Mouse (Mus musculus) hindbrain, embryonic 11.5 days (tissue): ENCODE results near the gene Fam57b. TPM values are rescaled to one million over a fixed set of nuclear protein-coding genes. Genes with fewer than 3 reads are reported as not detected.

Experiments used
- ATAC-seq: fragments of 200-750 bp; cut with Nextera tagmentation; 2 replicates; pipeline ENCODE4 v1.8.0; 2017; ENCODE audit warnings: mild to moderate bottlenecking, moderate TSS enrichment, moderate library complexity; ENCODE audit not compliant: low FRiP score
- DNase-seq: peaks from one replicate; pipeline ENCODE4 v3.0.0-alpha.2; 2015; ENCODE audit warnings: low spot score
- H3K27ac ChIP-seq: fragments of 300-500 bp; sonication (generic); 2 replicates; pipeline ENCODE4 v1.5.1; 2014; ENCODE audit warnings: mild to moderate bottlenecking, low read depth, low read length
- H3K27me3 ChIP-seq: fragments of 300-500 bp; sonication (generic); 2 replicates; pipeline ENCODE4 v1.6.1; 2014; ENCODE audit warnings: mild to moderate bottlenecking, low read length, moderate library complexity, mixed read lengths; ENCODE audit not compliant: control insufficient read depth, insufficient read depth
- H3K36me3 ChIP-seq: fragments of 300-500 bp; sonication (generic); 2 replicates; pipeline ENCODE4 v1.6.1; 2014; ENCODE audit warnings: mild to moderate bottlenecking, low read length, moderate library complexity, mixed read lengths; ENCODE audit not compliant: control insufficient read depth, insufficient read depth
- H3K4me1 ChIP-seq: fragments of 300-500 bp; sonication (generic); replicated peaks from 2 replicates; pipeline ENCODE4 v1.6.1; 2014; ENCODE audit warnings: low read length, mixed read lengths; ENCODE audit not compliant: control insufficient read depth, insufficient read depth
- H3K4me2 ChIP-seq: fragments of 300-500 bp; sonication (generic); replicated peaks from 2 replicates; pipeline ENCODE4 v1.6.1; 2014; ENCODE audit warnings: mild to moderate bottlenecking, low read depth, low read length
- H3K4me3 ChIP-seq: fragments of 300-500 bp; sonication (generic); 2 replicates; pipeline ENCODE4 v1.5.1; 2014; ENCODE audit warnings: low read depth, low read length
- H3K9ac ChIP-seq: fragments of 300-500 bp; sonication (generic); 2 replicates; pipeline ENCODE4 v1.6.1; 2014; ENCODE audit warnings: low read depth, low read length
- H3K9me3 ChIP-seq: fragments of 300-500 bp; sonication (generic); 2 replicates; pipeline ENCODE4 v1.6.1; 2016; ENCODE audit warnings: low read length; ENCODE audit not compliant: control insufficient read depth
- WGBS: fragments of 180-500 bp; shearing (Covaris S2); extraction: QIAGEN DNeasy Blood & Tissue Kit; methylation state at CpG from one replicate; pipeline ENCODE4 v1.1.7; 2014; 5-methylcytosine and 5-hydroxymethylcytosine counted together
- polyA plus RNA-seq: library from polyadenylated mRNA; unstranded; fragments of >200 nt; fragmentation: Nextera tagmentation; extraction: Ambion mirVana; gene quantifications from 2 replicates; pipeline ENCODE4 v1.2.1, GENCODE M21; 2014

The Fam57b gene
- polyA plus RNA-seq, 1 experiment from 2014 or later, result 16.3 TPM

- H3K4me1 ChIP-seq, result peaks cover 4% of the 10 kb centered on the region; the same call in 1 of the 2 replicates
- no peak overlapping the region for H3K4me3 ChIP-seq
- no peak for DNase-seq
These were observed 15.7 kb upstream of the Fam57b start for GRCm38 (mm10) chr7:126781661-126782370.

GRCm38 (mm10) chr7:126782693-126783092 lies 14.8 kb upstream of the Fam57b start:
- no peak overlapping the region for H3K4me3 ChIP-seq
- H3K9ac ChIP-seq, result no peak overlapping the region
- peaks cover 8% of the 10 kb centered on the region; the same call in 1 of the 2 replicates for H3K36me3 ChIP-seq
- H3K4me2 ChIP-seq, result no peak overlapping the region
- no peak for ATAC-seq
- no peaks in the 10 kb centered on the region for H3K27me3 ChIP-seq
- no peak overlapping the region for H3K27ac ChIP-seq
- H3K4me1 ChIP-seq, result peaks cover 2% of the 10 kb centered on the region; the same call in 1 of the 2 replicates
- no peak for DNase-seq
- H3K9me3 ChIP-seq, result no peaks in the 10 kb centered on the region
- 90% methylated on average over 13 of the region's 13 CpGs for WGBS

More at GRCm38 (mm10) chr7:126781661-126782370, 15.7 kb upstream of the Fam57b start:
- H3K9me3 ChIP-seq, result no peaks in the 10 kb centered on the region
- peaks cover 7% of the 10 kb centered on the region; the same call in 1 of the 2 replicates for H3K36me3 ChIP-seq
- H3K4me2 ChIP-seq, result peak overlapping the region; percentile 92
- 34% methylated on average over 11 of the region's 11 CpGs for WGBS
- H3K9ac ChIP-seq, result no peak overlapping the region; the same call in 1 of the 2 replicates
- no peak overlapping the region for H3K27ac ChIP-seq
- no peaks in the 10 kb centered on the region for H3K27me3 ChIP-seq
- no peak for ATAC-seq

GRCm38 (mm10) chr7:126784469-126784868 lies 13.0 kb upstream of the Fam57b start:
- Histone ChIP-seq H3K27ac (no peak overlapping the region), H3K27me3 (no peaks in the 10 kb centered on the region), H3K4me1 (no peaks in the 10 kb centered on the region; the same call in 1 of the 2 replicates), H3K4me3 (no peak overlapping the region), H3K9ac (no peak overlapping the region), H3K36me3 (peaks cover 11% of the 10 kb centered on the region; the same call in 1 of the 2 replicates), H3K4me2 (no peak overlapping the region), H3K9me3 (no peaks in the 10 kb centered on the region)
- ATAC-seq (no peak), DNase-seq (no peak)
- 89% methylated on average over 7 of the region's 7 CpGs for WGBS

GRCm38 (mm10) chr7:126785056-126785455 lies 12.4 kb upstream of the Fam57b start:
- Histone ChIP-seq H3K9ac (no peak overlapping the region), H3K27me3 (no peaks in the 10 kb centered on the region), H3K9me3 (no peaks in the 10 kb centered on the region), H3K36me3 (peaks cover 15% of the 10 kb centered on the region; the same call in 1 of the 2 replicates), H3K4me1 (no peaks in the 10 kb centered on the region), H3K4me3 (no peak overlapping the region), H3K27ac (no peak overlapping the region), H3K4me2 (no peak overlapping the region)
- ATAC-seq (no peak), DNase-seq (no peak)
- WGBS, result 78% methylated on average over 4 of the region's 4 CpGs

GRCm38 (mm10) chr7:126786142-126786541 lies 11.3 kb upstream of the Fam57b start:
- no peak overlapping the region for H3K4me3 ChIP-seq
- no peak for DNase-seq

GRCm38 (mm10) chr7:126789141-126789540 lies 8.3 kb upstream of the Fam57b start:
- H3K36me3 ChIP-seq, result peaks cover 15% of the 10 kb centered on the region; the same call in 1 of the 2 replicates

More at GRCm38 (mm10) chr7:126786142-126786541, 11.3 kb upstream of the Fam57b start:
- H3K4me1 ChIP-seq, result peaks cover 5% of the 10 kb centered on the region
- no peaks in the 10 kb centered on the region for H3K9me3 ChIP-seq
- no peak for ATAC-seq
- no peaks in the 10 kb centered on the region for H3K27me3 ChIP-seq
- H3K27ac ChIP-seq, result no peak overlapping the region
- no peak overlapping the region for H3K9ac ChIP-seq
- no peak overlapping the region for H3K4me2 ChIP-seq
- peaks cover 15% of the 10 kb centered on the region; the same call in 1 of the 2 replicates for H3K36me3 ChIP-seq
- WGBS, result 92% methylated on average over 14 of the region's 14 CpGs

GRCm38 (mm10) chr7:126791851-126792720 lies 5.4 kb upstream of the Fam57b start, which contains the start of gene Ppp4c:
TSS of gene Ppp4c (minus strand) at chr7:126792496.
- DNase-seq (peak; percentile 99), ATAC-seq (peak; percentile 89)
- under 1% methylated on average over 68 of the region's 83 CpGs for WGBS
- H3K4me3 ChIP-seq, result peak within 1 kb of the TSS; percentile 96
- H3K9ac ChIP-seq, result peak within 1 kb of the TSS; percentile 97
- peaks cover 7% of the 10 kb centered on the region for H3K4me1 ChIP-seq
- H3K36me3 ChIP-seq, result peaks cover 11% of the 10 kb centered on the region; the same call in 1 of the 2 replicates
- peak within 1 kb of the TSS; percentile 96 for H3K27ac ChIP-seq
- H3K9me3 ChIP-seq, result no peaks in the 10 kb centered on the region
- H3K27me3 ChIP-seq, result no peaks in the 10 kb centered on the region
- H3K4me2 ChIP-seq, result peak within 1 kb of the TSS; percentile 80

More at GRCm38 (mm10) chr7:126789141-126789540, 8.3 kb upstream of the Fam57b start:
- Histone ChIP-seq H3K4me1 (peaks cover 5% of the 10 kb centered on the region), H3K27ac (no peak overlapping the region), H3K27me3 (no peaks in the 10 kb centered on the region), H3K4me2 (no peak overlapping the region), H3K4me3 (no peak overlapping the region), H3K9ac (no peak overlapping the region), H3K9me3 (no peaks in the 10 kb centered on the region)
- DNase-seq, result no peak
- no peak for ATAC-seq
- 90% methylated on average over 4 of the region's 4 CpGs for WGBS

GRCm38 (mm10) chr7:126792721-126793443 lies 4.6 kb upstream of the Fam57b start:
- Histone ChIP-seq H3K9ac (peak overlapping the region; percentile 50; the same call in 1 of the 2 replicates), H3K27ac (peak overlapping the region; percentile 96), H3K4me3 (peak overlapping the region; percentile 96), H3K9me3 (no peaks in the 10 kb centered on the region), H3K36me3 (peaks cover 8% of the 10 kb centered on the region; the same call in 1 of the 2 replicates), H3K27me3 (no peaks in the 10 kb centered on the region), H3K4me1 (peaks cover 7% of the 10 kb centered on the region), H3K4me2 (peak overlapping the region; percentile 52)
- ATAC-seq, result peak; percentile 30
- no peak for DNase-seq
- WGBS, result 32% methylated on average over 11 of the region's 11 CpGs
